ENCODE assay signal across 14 mouse cellular contexts in the genomic region with DNA sequence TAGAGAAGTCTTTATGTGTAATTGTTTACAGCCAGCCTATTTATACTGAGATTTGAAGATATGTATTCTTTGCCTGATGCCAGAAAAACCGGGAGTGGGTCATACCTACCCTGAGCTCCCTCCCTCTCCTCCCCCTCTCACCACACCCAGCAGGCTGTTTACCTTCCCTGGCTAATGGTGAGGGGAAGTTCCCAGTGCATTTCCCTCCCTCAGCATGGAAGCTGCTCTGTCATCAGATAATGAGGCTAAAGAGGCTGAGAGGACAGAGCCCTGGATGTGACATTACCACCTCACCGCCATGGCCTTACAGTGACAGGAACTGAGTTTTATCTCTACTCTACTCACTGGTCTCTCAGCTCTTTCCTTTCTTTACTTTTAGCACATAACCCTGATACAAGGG. TPM values are rescaled to one million over a fixed set of nuclear protein-coding genes. Genes with fewer than 3 reads are reported as not detected.
DNase-seq lines count a peak whose midpoint lies in the region; ATAC-seq and TF ChIP-seq lines count a peak whose summit lies in the region.
"Had no signal": no experiment of that assay in that cellular context is flagged by ENCODE, and none has a peak within 500 bp of the region (broad histone marks: within the 10 kb centered on the region; RNA-seq: fewer than 3 reads in every experiment).

No protein-coding gene starts in this region.

- 0% methylated on average over 2 of the region's 2 CpGs for WGBS in heart, embryonic 11.5 days (ENCODE audit: insufficient replicate concordance)
- WGBS in liver, postnatal 0 days (ENCODE audit: insufficient replicate concordance): 16% methylated on average over 2 of the region's 2 CpGs
- WGBS in hindbrain, embryonic 11.5 days: 33% methylated on average over 2 of the region's 2 CpGs
- WGBS in midbrain, embryonic 11.5 days: 27% methylated on average over 2 of the region's 2 CpGs

- H3K4me1 ChIP-seq in heart, embryonic 11.5 days (ENCODE audit: control insufficient read depth, insufficient read depth, low read length): peaks cover 3% of the 10 kb centered on the region; the same call in 1 of the 2 replicates
- no peaks in the 10 kb centered on the region for H3K4me1 ChIP-seq in liver, postnatal 0 days (ENCODE audit: insufficient read depth)
- no peaks in the 10 kb centered on the region for H3K4me1 ChIP-seq in hindbrain, embryonic 11.5 days (replicated peaks; ENCODE audit: control insufficient read depth, insufficient read depth, low read length)
- H3K4me1 ChIP-seq in midbrain, embryonic 11.5 days (ENCODE audit: control insufficient read depth, insufficient read depth, low read length): no peaks in the 10 kb centered on the region

- DNase-seq in heart, postnatal 10 days: no peak
- peak; percentile 24 to 41 for DNase-seq in urinary bladder, adult 18-20 months (ENCODE audit: low spot score in 2 of 2)
- no peak for DNase-seq in urinary bladder, postnatal 4 days (ENCODE audit: low spot score in 2 of 2)
- DNase-seq in liver, postnatal 0 days: no peak
- DNase-seq in hindbrain, embryonic 11.5 days (ENCODE audit: low spot score): no peak
- DNase-seq in midbrain, embryonic 11.5 days (ENCODE audit: low spot score, missing footprints): no peak
- DNase-seq: B cell, adult 2 months; cerebellum, postnatal 25 days; gastrocnemius, postnatal 14 days; liver, embryonic 13.5 days; right cerebral cortex, postnatal 25 days; thymus, postnatal 14 days had no signal

- H3K27ac ChIP-seq in heart, embryonic 11.5 days (ENCODE audit: low read depth, low read length): peak overlapping the region; percentile 70
- H3K27ac ChIP-seq in liver, postnatal 0 days (ENCODE audit: low read depth): no peak overlapping the region
- H3K27ac ChIP-seq in hindbrain, embryonic 11.5 days (ENCODE audit: low read depth, low read length): no peak overlapping the region
- no peak overlapping the region for H3K27ac ChIP-seq in midbrain, embryonic 11.5 days (ENCODE audit: low read depth, low read length)
- H3K27ac ChIP-seq: liver, embryonic 13.5 days had no signal

- TF ChIP-seq CTCF in liver, postnatal 0 days (IDR thresholded peaks at IDR 0.05; ENCODE audit: low read depth): no peak

- H3K4me3 ChIP-seq in heart, embryonic 11.5 days (ENCODE audit: low read depth, low read length): no peak overlapping the region
- H3K4me3 ChIP-seq in liver, postnatal 0 days (ENCODE audit: low read depth, low read length): no peak overlapping the region
- no peak overlapping the region for H3K4me3 ChIP-seq in hindbrain, embryonic 11.5 days (ENCODE audit: low read depth, low read length)
- no peak overlapping the region for H3K4me3 ChIP-seq in midbrain, embryonic 11.5 days (ENCODE audit: low read depth, low read length)
- H3K4me3 ChIP-seq: liver, embryonic 13.5 days had no signal

- H3K4me2 ChIP-seq in heart, embryonic 11.5 days: no peak overlapping the region
- H3K4me2 ChIP-seq in liver, postnatal 0 days (ENCODE audit: low read depth, low read length): no peak overlapping the region
- no peak overlapping the region for H3K4me2 ChIP-seq in hindbrain, embryonic 11.5 days (replicated peaks; ENCODE audit: low read depth, low read length)
- no peak overlapping the region for H3K4me2 ChIP-seq in midbrain, embryonic 11.5 days
- H3K4me2 ChIP-seq: liver, embryonic 13.5 days had no signal

- H3K9ac ChIP-seq in heart, embryonic 11.5 days (ENCODE audit: low read depth, low read length): 0 out of 2 replicates have a peak overlapping the region, but pooled peaks have one; percentile 22
- H3K9ac ChIP-seq in liver, postnatal 0 days (replicated peaks): no peak overlapping the region
- H3K9ac ChIP-seq in hindbrain, embryonic 11.5 days (ENCODE audit: low read depth, low read length): no peak overlapping the region
- H3K9ac ChIP-seq in midbrain, embryonic 11.5 days (ENCODE audit: low read length): no peak overlapping the region
- H3K9ac ChIP-seq: liver, embryonic 13.5 days had no signal

- 0 out of 2 replicates have a peak, but pooled peaks have one; percentile 39 for ATAC-seq in heart, embryonic 11.5 days (replicated peaks; ENCODE audit: insufficient number of reproducible peaks, low FRiP score, low TSS enrichment)
- ATAC-seq in liver, postnatal 0 days: 0 out of 2 replicates have a peak, but pooled peaks have one; percentile 19
- no peak for ATAC-seq in CD4-positive, CD25-positive, alpha-beta regulatory T cell, adult 4 months
- ATAC-seq in hindbrain, embryonic 11.5 days (ENCODE audit: low FRiP score): no peak
- ATAC-seq in midbrain, embryonic 11.5 days (ENCODE audit: low FRiP score): no peak

- no peak for TF ChIP-seq EP300 in liver, postnatal 0 days (IDR thresholded peaks at IDR 0.05; ENCODE audit: low read depth)

- no peaks in the 10 kb centered on the region for H3K9me3 ChIP-seq in heart, embryonic 11.5 days (replicated peaks; ENCODE audit: control insufficient read depth, low read length)
- H3K9me3 ChIP-seq in liver, postnatal 0 days (ENCODE audit: low read length): no peaks in the 10 kb centered on the region
- H3K9me3 ChIP-seq in hindbrain, embryonic 11.5 days (ENCODE audit: control insufficient read depth, low read length): no peaks in the 10 kb centered on the region
- H3K9me3 ChIP-seq in midbrain, embryonic 11.5 days (ENCODE audit: control insufficient read depth, low read length): no peaks in the 10 kb centered on the region
- H3K9me3 ChIP-seq: liver, embryonic 13.5 days had no signal

- no peaks in the 10 kb centered on the region for H3K27me3 ChIP-seq in heart, embryonic 11.5 days (ENCODE audit: control insufficient read depth, insufficient read depth, low read length)
- H3K27me3 ChIP-seq in liver, postnatal 0 days (ENCODE audit: insufficient read depth, low read length): no peaks in the 10 kb centered on the region
- H3K27me3 ChIP-seq in hindbrain, embryonic 11.5 days (ENCODE audit: control insufficient read depth, insufficient read depth, low read length): no peaks in the 10 kb centered on the region
- no peaks in the 10 kb centered on the region for H3K27me3 ChIP-seq in midbrain, embryonic 11.5 days (ENCODE audit: control insufficient read depth, insufficient read depth, low read length)
- H3K27me3 ChIP-seq: liver, embryonic 13.5 days had no signal

- intact Hi-C loops in heart, postnatal 10 days (cut with DNase I): no loop called here

- no peaks in the 10 kb centered on the region for H3K36me3 ChIP-seq in heart, embryonic 11.5 days (ENCODE audit: control insufficient read depth, insufficient read depth, low read length)
- H3K36me3 ChIP-seq in liver, postnatal 0 days (replicated peaks; ENCODE audit: insufficient read depth, low read length): no peaks in the 10 kb centered on the region
- H3K36me3 ChIP-seq in hindbrain, embryonic 11.5 days (ENCODE audit: control insufficient read depth, insufficient read depth, low read length): no peaks in the 10 kb centered on the region
- no peaks in the 10 kb centered on the region for H3K36me3 ChIP-seq in midbrain, embryonic 11.5 days (ENCODE audit: control insufficient read depth, insufficient read depth, low read length)
- H3K36me3 ChIP-seq: liver, embryonic 13.5 days had no signal

RNA-seq across cellular contexts. Expression of a gene that starts 6.1 kb away (rescaled TPM):
- 34.3 and 41.4 TPM in 2 replicates for polyA plus RNA-seq in heart, embryonic 11.5 days (2014; fragmentation: Nextera tagmentation; extraction: Ambion mirVana)
- 10 to 100 TPM; 63.4 to 69.7 TPM for total RNA-seq in heart, postnatal 10 days (2021)
- 7.7 and 10.3 TPM in 2 replicates for polyA plus RNA-seq in liver, postnatal 0 days (2015; fragmentation: Nextera tagmentation; extraction: Ambion mirVana)
- polyA plus RNA-seq in CD4-positive, CD25-positive, alpha-beta regulatory T cell, adult 4 months (2017; shearing (Covaris generic)): not detected
- polyA plus RNA-seq in hindbrain, embryonic 11.5 days (2014; fragmentation: Nextera tagmentation; extraction: Ambion mirVana): 13.2 and 17.9 TPM in 2 replicates
- 14.3 and 16.1 TPM in 2 replicates for polyA plus RNA-seq in midbrain, embryonic 11.5 days (2014; fragmentation: Nextera tagmentation; extraction: Ambion mirVana)

RNA-seq across cellular contexts. Expression of a gene that starts 41.6 kb away (rescaled TPM):
- 12.8 and 16.8 TPM in 2 replicates for polyA plus RNA-seq in heart, embryonic 11.5 days (2014; fragmentation: Nextera tagmentation; extraction: Ambion mirVana)
- 1 to 10 TPM; 1.6 to 2.5 TPM for total RNA-seq in heart, postnatal 10 days (2021)
- 0.54 and 0.67 TPM in 2 replicates for polyA plus RNA-seq in liver, postnatal 0 days (2015; fragmentation: Nextera tagmentation; extraction: Ambion mirVana)
- not detected for polyA plus RNA-seq in CD4-positive, CD25-positive, alpha-beta regulatory T cell, adult 4 months (2017; shearing (Covaris generic))
- polyA plus RNA-seq in hindbrain, embryonic 11.5 days (2014; fragmentation: Nextera tagmentation; extraction: Ambion mirVana): 0.48 and 1.1 TPM in 2 replicates
- 1.4 and 1.9 TPM in 2 replicates for polyA plus RNA-seq in midbrain, embryonic 11.5 days (2014; fragmentation: Nextera tagmentation; extraction: Ambion mirVana)

Comparison
In these comparisons a context has a peak if more than half of its experiments do, and no peak if none do; other contexts are left out.
1. DNase-seq: peak in urinary bladder, adult 18-20 months (2 of 2); none in heart, postnatal 10 days (0 of 2), urinary bladder, postnatal 4 days (0 of 2), liver, postnatal 0 days (single experiment), hindbrain, embryonic 11.5 days (single experiment) and midbrain, embryonic 11.5 days (single experiment).
2. ATAC-seq: peak in heart, embryonic 11.5 days (single experiment) and liver, postnatal 0 days (single experiment); none in CD4-positive, CD25-positive, alpha-beta regulatory T cell, adult 4 months (single experiment), hindbrain, embryonic 11.5 days (single experiment) and midbrain, embryonic 11.5 days (single experiment).